Mouse (Mus musculus): ENCODE results near the gene Lsm14b.

DNA sequence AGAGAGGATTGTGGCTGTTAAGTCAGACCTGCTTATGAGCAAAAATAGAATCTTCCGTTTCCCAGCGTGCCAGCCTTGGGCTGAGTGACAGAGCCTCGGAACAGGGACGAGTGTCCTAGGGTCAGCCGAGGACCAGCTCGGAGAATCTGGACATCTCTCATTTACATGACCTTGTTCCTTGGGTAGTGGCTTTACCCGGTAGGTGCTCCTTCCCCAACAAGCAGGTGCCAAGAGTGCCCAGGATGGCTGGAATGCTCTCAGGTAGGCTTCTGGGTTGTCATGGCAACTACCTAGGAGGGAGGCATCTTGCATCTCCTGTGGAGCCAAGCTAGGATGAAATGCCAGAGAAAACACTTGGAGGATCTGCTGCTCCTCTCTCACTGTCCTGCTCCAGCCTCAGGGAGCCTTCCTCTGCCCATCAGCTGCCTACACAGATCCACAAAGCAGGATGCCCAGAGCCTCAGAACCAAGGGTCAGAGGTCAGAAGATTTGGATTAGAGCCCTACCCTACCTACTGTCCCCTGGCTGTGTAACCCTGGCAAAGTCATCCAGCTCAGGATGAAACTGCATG, 4.6 kb upstream of the Lsm14b start:
- TF ChIP-seq CTCF (IDR thresholded peaks at IDR 0.05; ENCODE audit: low read depth, low read length) (no peak), POLR2A (IDR thresholded peaks at IDR 0.05; ENCODE audit: extremely low read depth, insufficient read depth, low read length) (no peak)
